In genomic region chr6:12105144-12105543, GRCm38 (mm10) we compare ENCODE assay signal across 14 mouse cellular contexts.
DNase-seq lines count a peak whose midpoint lies in the region; ATAC-seq lines count a peak whose summit lies in the region.
"Had no signal": no experiment of that assay in that cellular context is flagged by ENCODE, and none has a peak within 500 bp of the region (broad histone marks: within the 10 kb centered on the region; RNA-seq: fewer than 3 reads in every experiment).

No protein-coding gene starts in this region.

- intact Hi-C loops in left cerebral cortex, postnatal 4 days (cut with DNase I): no loop called here

- DNase-seq in frontal cortex, postnatal 36 days (ENCODE audit: low spot score in 2 of 2): peak; percentile 17 to 53
- DNase-seq in frontal cortex, postnatal 14 days (ENCODE audit: low spot score in 2 of 2): no peak
- peak; percentile 31 for DNase-seq in left cerebral cortex, adult 11 months (ENCODE audit: low spot score)
- no peak for DNase-seq in left cerebral cortex, postnatal 4 days
- peak; percentile 36 to 42 for DNase-seq in layer of hippocampus, adult 8-10 months (ENCODE audit: low spot score in 2 of 2)
- peak; percentile 64 for DNase-seq in lung, postnatal 10 days
- no peak for DNase-seq in ovary, postnatal 36 days (ENCODE audit: low spot score)
- DNase-seq: B cell, adult 2 months; cerebellum, postnatal 14 days; thymus, adult 18-20 months had no signal

- ATAC-seq in activated CD4-positive, CD25-positive, alpha-beta regulatory T cell, adult 4 months: no peak
- ATAC-seq: forebrain, embryonic 16.5 days; inflammation-experienced regulatory T-cells, adult 6 months; Patski had no signal

Comparison
In these comparisons a context has a peak if more than half of its experiments do, and no peak if none do; other contexts are left out.
1. DNase-seq: peak in frontal cortex, postnatal 36 days (2 of 2), left cerebral cortex, adult 11 months (single experiment), layer of hippocampus, adult 8-10 months (2 of 2) and lung, postnatal 10 days (single experiment); none in frontal cortex, postnatal 14 days (0 of 2), left cerebral cortex, postnatal 4 days (single experiment) and ovary, postnatal 36 days (single experiment).